Mouse (Mus musculus): ENCODE results near the gene Gtf2i.

DNA sequence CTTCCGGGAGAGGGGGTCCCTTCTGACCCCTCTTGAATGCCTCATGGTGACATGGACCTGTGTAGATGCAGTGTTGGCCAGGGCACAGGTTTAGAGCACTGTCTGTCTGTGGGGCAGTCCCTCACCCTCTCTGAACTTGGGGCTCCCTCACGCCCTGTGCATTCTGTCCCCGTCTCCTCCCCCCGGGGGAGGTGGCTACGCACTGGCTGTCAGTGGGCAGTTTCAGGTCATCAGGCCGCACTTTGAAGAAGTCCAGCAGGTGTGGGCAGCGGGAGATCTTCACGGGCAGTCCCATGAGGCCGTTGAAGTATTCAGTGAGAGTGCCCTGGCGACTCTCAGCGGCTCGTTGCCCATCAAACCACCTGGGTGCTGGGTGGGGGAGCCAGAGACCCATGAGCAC is 87.6 kb downstream of the Gtf2i start:
- TF ChIP-seq CTCF (IDR thresholded peaks at IDR 0.05; ENCODE audit: borderline replicate concordance, extremely low read depth, insufficient read depth, insufficient read length) (no peak), POLR2A (IDR thresholded peaks at IDR 0.05; ENCODE audit: borderline replicate concordance, extremely low read depth, insufficient read depth, insufficient read length, poor library complexity, severe bottlenecking) (no peak)

Measured in brain, embryonic 14.5 days (tissue).